Mouse (Mus musculus) heart, postnatal 10 days (tissue): Measurements from ENCODE around the gene Hist2h4. TPM values are rescaled to one million over a fixed set of nuclear protein-coding genes. Genes with fewer than 3 reads are reported as not detected.

Experiments
- DNase-seq, 2 experiments: peaks; one replicate each; pipeline ENCODE4 v3.0.0; 2021
- intact Hi-C: fragments of 180-260 bp; cut with DNase I; formaldehyde crosslinking; loops from one replicate; pipeline ENCODE4 v1.15.1; 2025
- microRNA-seq, 2 experiments: library from miRNA; unstranded; fragments of <30 nt; microRNA quantifications; one replicate each; pipeline ENCODE4 v1.2.0; 2022
- total RNA-seq, 2 experiments: library from RNA; stranded (reverse); gene quantifications; 2 replicates each; pipeline ENCODE4 v1.2.3; 2021

Hist2h4 gene
- total RNA-seq, 2 experiments from 2014 or later: 49.8 to 51.8 TPM

GRCm38 (mm10) chr3:96228828-96229227 is 34.3 kb downstream of the Hist2h4 start:
- intact Hi-C loops: no loop called here

GRCm38 (mm10) chr3:96226695-96227648 is 36.1 kb downstream of the Hist2h4 start:
- intact Hi-C loops: no loop called here
- DNase-seq: no peak

More at GRCm38 (mm10) chr3:96228828-96229227, 34.3 kb downstream of the Hist2h4 start:
- DNase-seq: no peak

- intact Hi-C loops: no loop called here
- no peak for DNase-seq
Observed at GRCm38 (mm10) chr3:96225421-96225820, 37.7 kb downstream of the Hist2h4 start.

DNA sequence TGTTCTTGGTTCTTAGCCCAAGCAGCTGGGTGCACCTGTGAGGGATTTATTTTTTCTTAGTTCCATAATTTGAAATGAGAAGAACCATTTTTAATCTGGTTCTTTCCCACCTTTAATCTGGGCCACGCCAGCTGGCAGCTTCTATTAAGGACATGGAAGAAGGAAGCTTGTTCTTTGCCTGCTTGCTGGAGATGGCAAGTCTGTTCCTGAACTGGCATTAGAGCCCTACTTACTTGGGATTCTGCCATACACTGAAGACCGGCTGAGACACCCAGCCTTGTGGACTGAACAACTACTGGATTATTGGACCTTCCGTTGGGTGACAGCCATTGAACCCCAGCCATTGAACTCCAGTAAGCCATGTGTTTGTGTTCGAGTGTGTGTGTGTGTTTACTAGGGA is 40.3 kb downstream of the Hist2h4 start:
- intact Hi-C loops: loop anchor here (2.0 kb wide), 1 partner anchor 14 kb away; no protein-coding TSS in a partner anchor
- DNase-seq: no peak

GRCm38 (mm10) chr3:96221640-96222038 is 41.5 kb downstream of the Hist2h4 start:
- no peak for DNase-seq
- intact Hi-C loops: loop anchor here (2.0 kb wide), 2 partner anchors 15 to 47 kb away; no protein-coding TSS in a partner anchor

- intact Hi-C loops: loop anchor here (2.0 kb wide), 1 partner anchor 46 kb away; no protein-coding TSS in a partner anchor
- DNase-seq: peak; percentile 91 to 93
Observed at GRCm38 (mm10) chr3:96220765-96221639, 42.1 kb downstream of the Hist2h4 start, which contains the start of the genes Hist2h2ac and Hist2h2be. TSS of gene Hist2h2ac (minus strand) at chr3:96220880. TSS of gene Hist2h2be (plus strand) at chr3:96221119.

- intact Hi-C loops: loop anchor here (2.0 kb wide), 1 partner anchor 45 kb away; no protein-coding TSS in a partner anchor
- peak in 1 of 2 experiments; percentile 42 for DNase-seq
Observed at GRCm38 (mm10) chr3:96220131-96220764, 42.9 kb downstream of the Hist2h4 start.

GRCm38 (mm10) chr3:96219661-96220130 is 43.4 kb downstream of the Hist2h4 start, which contains the start of the genes Bola1 and Hist2h2ab:
TSS of gene Bola1 (minus strand) at chr3:96219709.
TSS of gene Hist2h2ab (plus strand) at chr3:96219865.
- intact Hi-C loops: loop anchor here (2.0 to 5.0 kb wide), 2 partner anchors 45 to 152 kb away; no protein-coding TSS in a partner anchor

GRCm38 (mm10) chr3:96219191-96219641 is 43.9 kb downstream of the Hist2h4 start:
- peak; percentile 53 to 64 for DNase-seq
- intact Hi-C loops: loop anchor here (5.0 kb wide), 1 partner anchor 152 kb away; no protein-coding TSS in a partner anchor

More at GRCm38 (mm10) chr3:96219661-96220130, 43.4 kb downstream of the Hist2h4 start, which contains the start of the genes Bola1 and Hist2h2ab:
- peak; percentile 85 to 88 for DNase-seq

Small RNA genes within 50 kb of the gene (microRNA-seq; reads per million reads assigned to microRNA genes)
- gene Gm44492: 0 to 0.70 reads per million in 2 experiments
- 0 reads per million in 2 experiments for gene Gm47311
- 0 reads per million in 2 experiments for gene Gm47313

Other genes with a start within 250 kb of the Hist2h4 start
- 10 to 100 TPM; 24.7 to 34.4 TPM for gene Vps45, start 204.8 kb downstream of the Hist2h4 start, total RNA-seq
- gene Otud7b, start 158.8 kb downstream of the Hist2h4 start, total RNA-seq: 10 to 100 TPM; 50.9 to 51.0 TPM
- 1 to 10 TPM; 6.6 to 7.8 TPM for gene Mtmr11, start 101.3 kb downstream of the Hist2h4 start, total RNA-seq
- gene Sf3b4, start 91.0 kb downstream of the Hist2h4 start, total RNA-seq: 10 to 100 TPM; 27.8 to 28.2 TPM
- gene Sv2a, start 82.2 kb downstream of the Hist2h4 start, total RNA-seq: 10 to 100 TPM; 13.7 to 14.0 TPM
- 10 to 100 TPM; 19.3 to 19.6 TPM for gene Bola1, start 43.6 kb downstream of the Hist2h4 start, total RNA-seq
- 10 to 100 TPM; 10.6 to 14.9 TPM for gene Hist2h2ab, start 43.4 kb downstream of the Hist2h4 start, total RNA-seq
- gene Hist2h2ac, start 42.4 kb downstream of the Hist2h4 start, total RNA-seq: 100 to 1,000 TPM; 103 to 121 TPM
- 1 to 10 TPM; 4.6 to 5.9 TPM for gene Hist2h2be, start 42.2 kb downstream of the Hist2h4 start, total RNA-seq
- 10 to 100 TPM; 78.6 to 96.2 TPM for gene Hist2h3c2, start 24.2 kb downstream of the Hist2h4 start, total RNA-seq
- 100 to 1,000 TPM; 615 to 716 TPM for gene Hist2h2aa2, start 23.0 kb downstream of the Hist2h4 start, total RNA-seq
- 10 to 100 TPM; 21.8 to 28.9 TPM for gene Hist2h2aa1, start 17.8 kb downstream of the Hist2h4 start, total RNA-seq
- gene Hist2h3c1, start 16.6 kb downstream of the Hist2h4 start, total RNA-seq: under 1 TPM in 1 of 2 experiments, not detected in 1; 0.22 TPM
- 100 to 1,000 TPM; 369 to 427 TPM for gene Hist2h3b, start 5.3 kb upstream of the Hist2h4 start, total RNA-seq
- gene Hist2h2bb, start 6.4 kb upstream of the Hist2h4 start, total RNA-seq: 100 to 1,000 TPM; 376 to 419 TPM
- gene Fcgr1, start 30.7 kb upstream of the Hist2h4 start, total RNA-seq: 1 to 10 TPM in 1 of 2 experiments, under 1 TPM in 1; 0.38 to 1.2 TPM
- gene BC107364, start 189.0 kb upstream of the Hist2h4 start, total RNA-seq: not detected